Mouse (Mus musculus) heart, adult 2 months (tissue): ENCODE measurements around the gene Adgrb2. TPM values are rescaled to one million over a fixed set of nuclear protein-coding genes. Genes with fewer than 3 reads are reported as not detected.

Source experiments
- DNase-seq, 2 experiments: peaks; one replicate each; pipeline ENCODE4 v3.0.0; 2021
- H3K27ac ChIP-seq: fragments of 200-600 bp; 2 replicates; pipeline ENCODE4 v1.8.1; 2022
- H3K27me3 ChIP-seq: fragments of 200-500 bp; 2 replicates; pipeline ENCODE4 v1.6.1; 2012; ENCODE audit warnings: mild to moderate bottlenecking, low read length, inconsistent platforms, mixed read lengths; ENCODE audit not compliant: control insufficient read depth, insufficient read depth
- H3K36me3 ChIP-seq: fragments of 200-500 bp; 2 replicates; pipeline ENCODE4 v1.6.1; 2012; ENCODE audit warnings: low read length, inconsistent platforms; ENCODE audit not compliant: control insufficient read depth, insufficient read depth
- H3K4me1 ChIP-seq: fragments of 200-500 bp; 2 replicates; pipeline ENCODE4 v1.6.1; 2011; ENCODE audit warnings: low read length; ENCODE audit not compliant: control insufficient read depth, insufficient read depth
- H3K4me3 ChIP-seq: fragments of 200-600 bp; 2 replicates; pipeline ENCODE4 v1.8.1; 2022
- H3K79me2 ChIP-seq: fragments of 200-500 bp; replicated peaks from 2 replicates; pipeline ENCODE4 v1.6.1; 2012; ENCODE audit warnings: mild to moderate bottlenecking, inconsistent platforms, low read length, moderate library complexity, mixed read lengths; ENCODE audit not compliant: control insufficient read depth, insufficient read depth
- H3K9ac ChIP-seq: fragments of 200-500 bp; 2 replicates; pipeline ENCODE4 v1.6.1; 2012; ENCODE audit warnings: low read depth, mild to moderate bottlenecking, control low read depth, inconsistent platforms, low read length, mixed read lengths
- CTCF ChIP-seq: fragments of 200-600 bp; IDR thresholded peaks from 2 replicates; pipeline ENCODE4 v1.8.1; 2022; ENCODE audit warnings: antibody characterized with exemption, mild to moderate bottlenecking, moderate library complexity
- EP300 ChIP-seq: fragments of 200-500 bp; IDR thresholded peaks from 2 replicates; pipeline ENCODE4 v1.6.1; 2011; ENCODE audit warnings: low read depth, low read length, control low read depth; ENCODE audit not compliant: insufficient read depth
- POLR2A ChIP-seq: fragments of 200-500 bp; IDR thresholded peaks from 2 replicates; pipeline ENCODE4 v1.6.1; 2011; ENCODE audit warnings: mild to moderate bottlenecking, low read depth, low read length, control low read depth; ENCODE audit not compliant: insufficient read depth
- WGBS: fragments of 180-500 bp; shearing (Covaris S2); methylation state at CpG from one replicate; pipeline ENCODE4 v1.1.7; 2018; 5-methylcytosine and 5-hydroxymethylcytosine counted together
- intact Hi-C: fragments of 180-260 bp; cut with DNase I; formaldehyde crosslinking; loops from one replicate; pipeline ENCODE4 v1.15.1; 2025
- polyA plus RNA-seq: library from polyadenylated mRNA; depleted of rRNA; stranded (reverse); fragments of >200 nt; gene quantifications from 2 replicates; pipeline ENCODE4 v1.2.3, GENCODE M21; 2012
- total RNA-seq, 2 experiments: library from RNA; stranded (reverse); gene quantifications; 2 replicates each; pipeline ENCODE4 v1.2.3; 2021

Adgrb2 gene
- total and polyA plus RNA-seq, 3 experiments, result 1.8 to 4.8 (median 2.0) TPM

DNA sequence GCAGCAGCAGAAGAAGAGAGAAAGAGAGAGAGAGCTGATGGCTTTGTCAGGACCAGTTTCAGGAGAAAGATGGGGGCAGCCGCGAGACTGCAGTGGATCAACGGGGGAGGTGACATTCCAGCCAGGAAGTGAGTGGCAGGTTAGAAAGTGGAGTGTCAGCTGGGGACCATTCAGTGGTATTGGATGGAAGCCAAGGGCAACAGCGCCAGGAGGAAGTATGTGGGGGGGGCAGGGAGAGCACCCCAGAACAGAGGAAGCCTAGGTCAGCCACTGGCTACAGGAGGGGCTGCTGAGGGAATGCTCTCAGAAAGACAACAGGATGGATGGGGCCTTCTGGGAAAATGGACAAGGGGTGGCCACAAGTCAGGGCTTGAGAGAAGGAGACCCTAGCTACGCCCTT, 17.0 kb downstream of the Adgrb2 start:
- no peaks in the 10 kb centered on the region for H3K27me3 ChIP-seq
- 20% methylated on average over 5 of the region's 5 CpGs for WGBS
- no peak for DNase-seq
- intact Hi-C loops, result no loop called here
- H3K27ac ChIP-seq, result no peak overlapping the region
- H3K9ac ChIP-seq, result no peak overlapping the region
- no peak overlapping the region for H3K4me3 ChIP-seq
- no peaks in the 10 kb centered on the region for H3K79me2 ChIP-seq
- no peak for TF ChIP-seq EP300
- H3K4me1 ChIP-seq, result no peaks in the 10 kb centered on the region
- no peaks in the 10 kb centered on the region for H3K36me3 ChIP-seq

DNA sequence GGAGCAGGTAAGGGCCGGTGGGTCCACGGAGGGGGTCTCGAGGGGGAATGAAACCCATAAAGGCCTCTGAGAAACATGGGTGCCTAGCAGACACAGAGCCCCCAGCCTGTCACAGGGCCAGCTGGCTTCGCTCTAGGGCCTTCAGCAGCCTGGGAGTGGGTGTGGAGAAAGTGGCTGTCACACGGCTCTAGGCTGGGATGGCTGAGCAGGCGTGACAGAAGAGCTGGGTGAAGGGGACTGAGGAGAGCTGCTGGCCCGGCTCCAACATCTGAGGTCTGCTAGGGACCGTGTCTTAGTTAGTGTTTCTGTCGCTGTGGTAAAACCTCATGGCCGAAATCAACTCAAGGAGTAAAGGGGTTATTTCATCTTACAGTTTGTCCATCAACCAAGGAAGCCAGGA, 17.5 kb downstream of the Adgrb2 start:
- Histone ChIP-seq H3K27me3 (no peaks in the 10 kb centered on the region), H3K79me2 (no peaks in the 10 kb centered on the region), H3K4me1 (no peaks in the 10 kb centered on the region), H3K27ac (no peak overlapping the region), H3K4me3 (no peak overlapping the region), H3K36me3 (no peaks in the 10 kb centered on the region), H3K9ac (no peak overlapping the region)
- TF ChIP-seq POLR2A, result no peak
- TF ChIP-seq EP300, result no peak
- no peak for DNase-seq
- WGBS, result 54% methylated on average over 10 of the region's 10 CpGs
- intact Hi-C loops, result no loop called here

GRCm38 (mm10) chr4:130005593-130005992, 20.9 kb downstream of the Adgrb2 start:
- no peaks in the 10 kb centered on the region for H3K79me2 ChIP-seq
- H3K36me3 ChIP-seq, result no peaks in the 10 kb centered on the region
- no peak overlapping the region for H3K27ac ChIP-seq
- intact Hi-C loops, result no loop called here
- TF ChIP-seq CTCF (no peak), POLR2A (no peak), EP300 (no peak)
- no peaks in the 10 kb centered on the region for H3K4me1 ChIP-seq
- no peak overlapping the region for H3K4me3 ChIP-seq
- no peak overlapping the region for H3K9ac ChIP-seq
- no peaks in the 10 kb centered on the region for H3K27me3 ChIP-seq
- 69% methylated on average over 9 of the region's 9 CpGs for WGBS
- DNase-seq, result no peak

- DNase-seq, result no peak
- WGBS, result 12% methylated on average over 25 of the region's 25 CpGs
- Histone ChIP-seq H3K36me3 (no peaks in the 10 kb centered on the region), H3K79me2 (no peaks in the 10 kb centered on the region), H3K9ac (no peak overlapping the region), H3K27me3 (no peaks in the 10 kb centered on the region), H3K4me1 (no peaks in the 10 kb centered on the region), H3K4me3 (no peak overlapping the region), H3K27ac (no peak overlapping the region)
- TF ChIP-seq EP300 (no peak), CTCF (no peak)
- intact Hi-C loops, result no loop called here
These were observed 21.9 kb downstream of the Adgrb2 start for GRCm38 (mm10) chr4:130006533-130006932.

DNA sequence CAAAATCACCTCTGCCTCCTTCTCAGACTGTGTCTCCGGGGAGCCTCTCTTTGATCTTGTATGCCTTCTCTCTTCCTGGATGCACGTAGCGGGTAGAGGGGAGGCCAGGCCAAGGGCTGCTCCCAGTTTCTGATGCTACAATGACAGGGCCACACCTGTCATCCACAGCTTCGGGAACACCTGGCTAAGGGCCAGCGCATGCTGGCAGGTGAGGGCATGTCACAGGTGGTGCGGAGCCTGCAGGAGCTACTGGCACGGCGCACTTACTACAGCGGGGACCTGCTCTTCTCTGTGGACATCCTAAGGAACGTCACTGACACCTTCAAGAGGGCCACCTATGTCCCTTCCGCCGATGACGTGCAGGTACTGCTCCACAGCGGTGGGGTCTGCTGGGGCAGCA, 24.4 kb downstream of the Adgrb2 start:
- 79% methylated on average over 14 of the region's 14 CpGs for WGBS
- TF ChIP-seq POLR2A (no peak), CTCF (no peak), EP300 (no peak)
- H3K9ac ChIP-seq, result no peak overlapping the region
- no peak overlapping the region for H3K4me3 ChIP-seq
- no peaks in the 10 kb centered on the region for H3K79me2 ChIP-seq
- H3K27me3 ChIP-seq, result no peaks in the 10 kb centered on the region
- no peaks in the 10 kb centered on the region for H3K4me1 ChIP-seq
- intact Hi-C loops, result no loop called here
- H3K27ac ChIP-seq, result no peak overlapping the region
- no peak for DNase-seq
- no peaks in the 10 kb centered on the region for H3K36me3 ChIP-seq

- no peak for TF ChIP-seq CTCF
- no peak for TF ChIP-seq POLR2A
- Histone ChIP-seq H3K27me3 (no peaks in the 10 kb centered on the region), H3K79me2 (no peaks in the 10 kb centered on the region), H3K4me1 (no peaks in the 10 kb centered on the region), H3K27ac (no peak overlapping the region), H3K36me3 (no peaks in the 10 kb centered on the region), H3K4me3 (no peak overlapping the region), H3K9ac (no peak overlapping the region)
- 93% methylated on average over 4 of the region's 4 CpGs for WGBS
- no peak for DNase-seq
- intact Hi-C loops, result no loop called here
These were observed 26.1 kb downstream of the Adgrb2 start for GRCm38 (mm10) chr4:130010723-130011122.

- no peak overlapping the region for H3K4me3 ChIP-seq
- no peak overlapping the region for H3K27ac ChIP-seq
- no peak overlapping the region for H3K9ac ChIP-seq
- H3K4me1 ChIP-seq, result no peaks in the 10 kb centered on the region
- WGBS, result 66% methylated on average over 6 of the region's 6 CpGs
- intact Hi-C loops, result no loop called here
- no peaks in the 10 kb centered on the region for H3K79me2 ChIP-seq
- no peaks in the 10 kb centered on the region for H3K27me3 ChIP-seq
- no peak for DNase-seq
- H3K36me3 ChIP-seq, result no peaks in the 10 kb centered on the region
- TF ChIP-seq POLR2A (no peak), CTCF (no peak), EP300 (no peak)
These were observed 27.6 kb downstream of the Adgrb2 start for GRCm38 (mm10) chr4:130012234-130012633.
